Mouse (Mus musculus): ENCODE data around the gene Dnah11. TPM values are rescaled to one million over a fixed set of nuclear protein-coding genes. Genes with fewer than 3 reads are reported as not detected.

Dnah11 gene
- polyA plus RNA-seq, 1 experiment from 2014 or later: 0.05 TPM

DNA sequence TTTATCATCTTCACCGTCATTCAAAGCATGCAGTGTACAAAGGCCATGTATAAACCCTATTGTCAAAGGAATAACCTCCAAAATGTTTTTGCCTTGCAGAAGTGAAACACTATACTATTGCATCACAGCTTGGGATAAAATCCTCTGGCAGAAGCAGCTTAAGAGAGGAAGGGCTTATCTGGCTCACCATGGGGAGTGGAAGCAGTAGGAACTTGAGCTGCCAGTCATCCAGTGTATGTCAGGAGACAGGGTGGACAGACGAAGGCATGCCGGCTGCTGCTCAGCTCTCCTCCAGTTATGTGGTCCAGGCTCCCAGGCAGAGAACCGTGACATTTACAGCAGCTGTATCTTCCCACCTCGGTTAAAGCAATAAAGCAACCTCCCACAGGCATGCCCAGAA lies 366.7 kb downstream of the Dnah11 start:
- Histone ChIP-seq H3K9ac (ENCODE audit: low read length) (no peak overlapping the region), H3K27me3 (ENCODE audit: control insufficient read depth, insufficient read depth, low read length) (no peaks in the 10 kb centered on the region), H3K9me3 (replicated peaks; ENCODE audit: control insufficient read depth, low read length) (no peaks in the 10 kb centered on the region), H3K36me3 (ENCODE audit: control insufficient read depth, insufficient read depth, low read length) (no peaks in the 10 kb centered on the region), H3K27ac (ENCODE audit: low read length) (no peak overlapping the region), H3K4me2 (ENCODE audit: low read depth, low read length) (no peak overlapping the region), H3K4me1 (ENCODE audit: control insufficient read depth, insufficient read depth, low read length) (no peaks in the 10 kb centered on the region; the same call in 1 of the 2 replicates), H3K4me3 (replicated peaks; ENCODE audit: low read length) (no peak overlapping the region)
- ATAC-seq (ENCODE audit: insufficient read depth, low FRiP score): no peak
- 48% methylated on average over 5 of the region's 5 CpGs for WGBS

GRCm38 (mm10) chr12:117831351-117831961 lies 367.4 kb downstream of the Dnah11 start:
- no peaks in the 10 kb centered on the region for H3K36me3 ChIP-seq (ENCODE audit: control insufficient read depth, insufficient read depth, low read length)
- H3K9me3 ChIP-seq (replicated peaks; ENCODE audit: control insufficient read depth, low read length): no peaks in the 10 kb centered on the region
- H3K4me1 ChIP-seq (ENCODE audit: control insufficient read depth, insufficient read depth, low read length): no peaks in the 10 kb centered on the region; the same call in 1 of the 2 replicates
- no peak overlapping the region for H3K9ac ChIP-seq (ENCODE audit: low read length)
- H3K4me2 ChIP-seq (ENCODE audit: low read depth, low read length): no peak overlapping the region
- ATAC-seq (ENCODE audit: insufficient read depth, low FRiP score): peak; percentile 43; the same call in 1 of the 2 replicates
- 48% methylated on average over 8 of the region's 8 CpGs for WGBS
- no peak overlapping the region for H3K27ac ChIP-seq (ENCODE audit: low read length)
- H3K27me3 ChIP-seq (ENCODE audit: control insufficient read depth, insufficient read depth, low read length): no peaks in the 10 kb centered on the region
- no peak overlapping the region for H3K4me3 ChIP-seq (replicated peaks; ENCODE audit: low read length)

- Histone ChIP-seq H3K9me3 (replicated peaks; ENCODE audit: control insufficient read depth, low read length) (no peaks in the 10 kb centered on the region), H3K4me3 (replicated peaks; ENCODE audit: low read length) (no peak overlapping the region), H3K9ac (ENCODE audit: low read length) (no peak overlapping the region), H3K27ac (ENCODE audit: low read length) (peak overlapping the region; percentile 33; the same call in 1 of the 2 replicates), H3K36me3 (ENCODE audit: control insufficient read depth, insufficient read depth, low read length) (no peaks in the 10 kb centered on the region), H3K27me3 (ENCODE audit: control insufficient read depth, insufficient read depth, low read length) (no peaks in the 10 kb centered on the region), H3K4me1 (ENCODE audit: control insufficient read depth, insufficient read depth, low read length) (no peaks in the 10 kb centered on the region; the same call in 1 of the 2 replicates), H3K4me2 (ENCODE audit: low read depth, low read length) (no peak overlapping the region)
- WGBS: 37% methylated on average over 3 of the region's 3 CpGs
- peak; percentile 25; the same call in 1 of the 2 replicates for ATAC-seq (ENCODE audit: insufficient read depth, low FRiP score)
Measured at GRCm38 (mm10) chr12:117828350-117828749, 370.5 kb downstream of the Dnah11 start.

Other genes with a start within 250 kb of the Dnah11 start
- gene Sp4, start 102.4 kb upstream of the Dnah11 start, polyA plus RNA-seq (2015; fragmentation: Nextera tagmentation; extraction: Ambion mirVana): 5.0 and 5.6 TPM in 2 replicates

Data from stomach, embryonic 16.5 days (tissue).